Comparison of ENCODE assay signal across 13 mouse cellular contexts in genomic region chr16:13190471-13190870, GRCm38 (mm10).
DNase-seq lines count a peak whose midpoint lies in the region; ATAC-seq and TF ChIP-seq lines count a peak whose summit lies in the region.
"Had no signal": no experiment of that assay in that cellular context is flagged by ENCODE, and none has a peak within 500 bp of the region (broad histone marks: within the 10 kb centered on the region; RNA-seq: fewer than 3 reads in every experiment).

No protein-coding gene starts in this region.

- TF ChIP-seq POLR2A in liver, adult 2 months (IDR thresholded peaks at IDR 0.05; ENCODE audit: extremely low read depth, insufficient read depth, low read length): no peak

- no peak for DNase-seq in heart, adult 18-20 months
- DNase-seq in liver, adult 2 months (ENCODE audit: extremely low read depth, low read depth, low spot score): peak; percentile 100
- no peak for DNase-seq in liver
- DNase-seq in kidney, postnatal 36 days: peak; percentile 68 to 86
- peak; percentile 70 for DNase-seq in yolk sac, embryonic 10.5 days (ENCODE audit: low spot score)
- DNase-seq: adrenal gland, adult 8-10 months; cerebellum, adult 9-10 months; spleen, adult 18-20 months; thymus, postnatal 36 days had no signal

- H3K4me3 ChIP-seq in heart, embryonic 13.5 days: no peak overlapping the region
- H3K4me3 ChIP-seq in liver, adult 2 months (ENCODE audit: insufficient read depth, low read depth, low read length): no peak overlapping the region
- no peak overlapping the region for H3K4me3 ChIP-seq in midbrain, embryonic 16.5 days (ENCODE audit: low read depth, low read length)
- H3K4me3 ChIP-seq: forebrain, embryonic 15.5 days; limb, embryonic 13.5 days had no signal

- H3K9me3 ChIP-seq in heart, embryonic 13.5 days: no peaks in the 10 kb centered on the region
- H3K9me3 ChIP-seq in midbrain, embryonic 16.5 days (replicated peaks; ENCODE audit: control insufficient read depth, low read length, poor library complexity, severe bottlenecking): no peaks in the 10 kb centered on the region
- H3K9me3 ChIP-seq: forebrain, embryonic 15.5 days; limb, embryonic 13.5 days had no signal

- peak overlapping the region; percentile 19; the same call in 1 of the 2 replicates for H3K9ac ChIP-seq in heart, embryonic 13.5 days
- peak overlapping the region; percentile 47 for H3K9ac ChIP-seq in liver, adult 2 months (ENCODE audit: low read depth, low read length)
- no peak overlapping the region for H3K9ac ChIP-seq in midbrain, embryonic 16.5 days (ENCODE audit: low read depth, low read length)
- H3K9ac ChIP-seq: forebrain, embryonic 15.5 days; limb, embryonic 13.5 days had no signal

- WGBS in heart, embryonic 13.5 days: 45% methylated on average over 5 of the region's 5 CpGs
- WGBS in liver, adult 2 months: 16% methylated on average over 5 of the region's 5 CpGs
- WGBS in midbrain, embryonic 16.5 days: 85% methylated on average over 5 of the region's 5 CpGs

- H3K36me3 ChIP-seq in heart, embryonic 13.5 days: no peaks in the 10 kb centered on the region
- no peaks in the 10 kb centered on the region for H3K36me3 ChIP-seq in liver, adult 2 months (ENCODE audit: control insufficient read depth, insufficient read depth, low read length)
- no peaks in the 10 kb centered on the region for H3K36me3 ChIP-seq in midbrain, embryonic 16.5 days (ENCODE audit: control insufficient read depth, insufficient read depth, low read length)
- H3K36me3 ChIP-seq: forebrain, embryonic 15.5 days; limb, embryonic 13.5 days had no signal

- H3K27ac ChIP-seq in heart, embryonic 13.5 days (replicated peaks): peak overlapping the region; percentile 89
- peak overlapping the region; percentile 91 for H3K27ac ChIP-seq in liver, adult 2 months (replicated peaks; ENCODE audit: insufficient read depth, low read depth, low read length)
- H3K27ac ChIP-seq in midbrain, embryonic 16.5 days (ENCODE audit: low read length): no peak overlapping the region
- H3K27ac ChIP-seq: forebrain, embryonic 15.5 days; limb, embryonic 13.5 days had no signal

- H3K4me1 ChIP-seq in heart, embryonic 13.5 days: peaks cover 62% of the 10 kb centered on the region
- H3K4me1 ChIP-seq in liver, adult 2 months (ENCODE audit: control insufficient read depth, insufficient read depth, low read length): peaks cover 21% of the 10 kb centered on the region
- no peaks in the 10 kb centered on the region for H3K4me1 ChIP-seq in midbrain, embryonic 16.5 days (ENCODE audit: control insufficient read depth, insufficient read depth, low read length)
- H3K4me1 ChIP-seq: forebrain, embryonic 15.5 days; limb, embryonic 13.5 days had no signal

- no peak for TF ChIP-seq CTCF in liver, adult 2 months (IDR thresholded peaks at IDR 0.05; ENCODE audit: low read depth, low read length)

- no peaks in the 10 kb centered on the region for H3K79me2 ChIP-seq in liver, adult 2 months (ENCODE audit: control insufficient read depth, insufficient read depth, low read length)

- H3K4me2 ChIP-seq in heart, embryonic 13.5 days: no peak overlapping the region
- H3K4me2 ChIP-seq in midbrain, embryonic 16.5 days (ENCODE audit: low read length): no peak overlapping the region
- H3K4me2 ChIP-seq: forebrain, embryonic 15.5 days; limb, embryonic 13.5 days had no signal

- no peaks in the 10 kb centered on the region for H3K27me3 ChIP-seq in heart, embryonic 13.5 days (replicated peaks)
- no peaks in the 10 kb centered on the region for H3K27me3 ChIP-seq in liver, adult 2 months (ENCODE audit: control insufficient read depth, insufficient read depth, low read length)
- H3K27me3 ChIP-seq in midbrain, embryonic 16.5 days (ENCODE audit: control insufficient read depth, insufficient read depth, low read depth, low read length): no peaks in the 10 kb centered on the region
- H3K27me3 ChIP-seq: forebrain, embryonic 15.5 days; limb, embryonic 13.5 days had no signal

- ATAC-seq in heart, embryonic 13.5 days (ENCODE audit: extremely low read depth, insufficient number of reproducible peaks, low FRiP score, low TSS enrichment): no peak
- ATAC-seq in midbrain, embryonic 16.5 days: no peak
- ATAC-seq: forebrain, embryonic 15.5 days had no signal

Comparison
In these comparisons a context has a peak if more than half of its experiments do, and no peak if none do; other contexts are left out.
1. DNase-seq: peak in liver, adult 2 months (single experiment), kidney, postnatal 36 days (2 of 2) and yolk sac, embryonic 10.5 days (single experiment); none in heart, adult 18-20 months (0 of 2) and liver (single experiment).